Mouse (Mus musculus): ENCODE results near the gene Scamp4. TPM values are rescaled to one million over a fixed set of nuclear protein-coding genes. Genes with fewer than 3 reads are reported as not detected.
A peak's percentile ranks its signal among the peaks of the same experiment; 100 is the strongest.

Gene Scamp4
- polyA plus RNA-seq, 1 experiment from 2014 or later = 52.0 TPM

- H3K36me3 ChIP-seq = peaks cover 67% of the 10 kb centered on the region
- no peak for DNase-seq
- no peaks in the 10 kb centered on the region for H3K9me3 ChIP-seq (replicated peaks)
- 71% methylated on average over 3 of the region's 3 CpGs for WGBS (ENCODE audit: insufficient replicate concordance)
- no peak for ATAC-seq (ENCODE audit: low read depth)
- no peak overlapping the region for H3K4me2 ChIP-seq
- H3K27me3 ChIP-seq = no peaks in the 10 kb centered on the region
- H3K4me3 ChIP-seq (replicated peaks) = no peak overlapping the region
- H3K27ac ChIP-seq = no peak overlapping the region
- H3K4me1 ChIP-seq (replicated peaks) = peaks cover 29% of the 10 kb centered on the region
- H3K9ac ChIP-seq = no peak overlapping the region
Observed at GRCm38 (mm10) chr10:80613821-80614220, 11.1 kb downstream of the Scamp4 start.

- Histone ChIP-seq H3K4me3 (replicated peaks) (no peak overlapping the region), H3K27ac (no peak overlapping the region; the same call in 1 of the 2 replicates), H3K4me1 (replicated peaks) (peaks cover 28% of the 10 kb centered on the region), H3K27me3 (no peaks in the 10 kb centered on the region), H3K9me3 (replicated peaks) (no peaks in the 10 kb centered on the region), H3K36me3 (peaks cover 62% of the 10 kb centered on the region), H3K4me2 (no peak overlapping the region), H3K9ac (no peak overlapping the region)
- 82% methylated on average over 6 of the region's 6 CpGs for WGBS (ENCODE audit: insufficient replicate concordance)
- DNase-seq (no peak), ATAC-seq (ENCODE audit: low read depth) (no peak)
Observed at GRCm38 (mm10) chr10:80614351-80614750, 11.7 kb downstream of the Scamp4 start.

DNA sequence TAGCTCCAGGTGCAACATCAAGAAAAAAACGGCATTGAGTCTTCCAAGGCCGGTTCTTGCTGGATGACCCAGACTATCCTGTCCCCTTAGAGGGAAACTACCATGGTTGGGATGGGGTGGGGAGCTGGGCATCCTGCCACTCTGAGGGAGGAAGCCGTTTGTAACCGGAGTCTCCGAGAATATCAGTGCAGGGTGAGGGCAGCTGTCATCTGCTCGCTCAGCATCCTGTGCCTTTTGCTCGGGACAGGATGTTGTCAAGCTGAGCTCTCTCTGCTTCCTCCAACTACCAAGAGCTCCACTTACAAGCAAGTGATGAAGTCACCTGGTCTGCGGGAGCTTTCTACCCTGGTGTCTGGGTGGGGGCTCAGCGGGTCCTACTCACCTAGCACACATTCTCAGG, 15.5 kb downstream of the Scamp4 start:
- Histone ChIP-seq H3K4me3 (replicated peaks) (no peak overlapping the region), H3K9ac (0 out of 2 replicates have a peak overlapping the region, but pooled peaks have one; percentile 9), H3K4me2 (no peak overlapping the region), H3K27ac (no peak overlapping the region), H3K4me1 (replicated peaks) (peaks cover 34% of the 10 kb centered on the region), H3K36me3 (peaks cover 30% of the 10 kb centered on the region), H3K27me3 (no peaks in the 10 kb centered on the region), H3K9me3 (replicated peaks) (no peaks in the 10 kb centered on the region)
- 57% methylated on average over 9 of the region's 9 CpGs for WGBS (ENCODE audit: insufficient replicate concordance)
- ATAC-seq (ENCODE audit: low read depth) (no peak), DNase-seq (no peak)

DNA sequence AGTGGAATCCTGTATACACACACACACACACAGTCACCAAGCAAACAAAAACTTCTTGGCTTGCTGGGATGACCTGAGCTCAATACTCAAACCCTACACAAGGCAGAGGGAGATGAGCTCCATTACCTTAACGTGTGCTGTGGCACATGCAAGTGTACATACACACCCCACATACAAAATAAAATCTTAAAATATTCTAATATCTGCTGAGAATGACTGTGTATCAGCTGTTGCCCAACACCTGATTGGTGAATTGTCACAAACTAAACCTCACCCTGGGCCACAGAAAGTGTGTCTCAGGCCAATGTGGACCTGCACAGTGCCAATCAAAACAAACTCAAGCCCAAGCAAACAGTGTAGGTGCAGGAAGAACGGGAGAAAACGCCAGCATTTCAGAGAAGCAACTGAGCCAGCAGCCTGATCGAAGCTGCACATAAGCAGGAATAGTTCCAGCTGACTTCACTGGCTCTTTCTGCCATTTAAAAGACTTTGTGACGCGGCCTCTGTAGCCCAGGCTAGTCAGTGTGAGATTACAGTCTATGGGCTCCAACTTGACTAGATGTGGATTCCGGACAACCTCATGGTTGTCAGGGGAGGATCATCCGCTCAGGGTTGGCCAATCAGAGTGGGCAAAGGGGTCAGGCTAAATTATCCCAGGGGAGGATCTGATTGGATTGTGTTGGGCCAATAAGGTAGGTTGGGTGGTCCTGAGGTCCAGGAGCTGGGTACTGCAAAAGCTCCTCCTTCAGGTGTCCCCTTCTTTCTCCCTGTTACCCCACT, 17.0 kb downstream of the Scamp4 start:
- H3K36me3 ChIP-seq = peaks cover 16% of the 10 kb centered on the region
- WGBS (ENCODE audit: insufficient replicate concordance) = 44% methylated on average over 8 of the region's 8 CpGs
- DNase-seq = no peak
- peaks cover 49% of the 10 kb centered on the region for H3K4me1 ChIP-seq (replicated peaks)
- H3K9ac ChIP-seq = peak overlapping the region; percentile 30; the same call in 1 of the 2 replicates
- no peaks in the 10 kb centered on the region for H3K9me3 ChIP-seq (replicated peaks)
- no peaks in the 10 kb centered on the region for H3K27me3 ChIP-seq
- H3K4me2 ChIP-seq = 0 out of 2 replicates have a peak overlapping the region, but pooled peaks have one; percentile 11
- ATAC-seq (ENCODE audit: low read depth) = no peak
- peak overlapping the region; percentile 96 for H3K27ac ChIP-seq
- no peak overlapping the region for H3K4me3 ChIP-seq (replicated peaks)

DNA sequence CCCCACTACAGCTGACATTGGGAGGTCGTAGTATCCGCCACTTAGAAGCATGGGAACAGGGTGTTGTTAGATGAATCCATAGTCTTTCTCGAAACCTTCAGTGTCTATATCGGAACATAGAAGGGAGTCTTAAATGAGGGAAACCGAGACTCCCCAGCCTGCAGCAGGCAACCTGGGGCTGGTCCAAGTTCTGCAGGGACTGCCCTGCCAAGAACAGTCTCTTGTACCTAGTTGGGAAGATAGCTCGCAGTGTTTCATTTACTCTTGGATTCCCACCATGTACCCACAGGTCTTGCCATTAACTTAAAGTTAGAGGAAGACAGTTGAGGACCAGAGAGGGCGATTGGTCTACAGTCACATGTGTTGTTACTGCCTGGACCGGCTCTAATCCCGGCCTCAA, 17.7 kb downstream of the Scamp4 start:
- H3K27ac ChIP-seq = peak overlapping the region; percentile 96
- 79% methylated on average over 9 of the region's 9 CpGs for WGBS (ENCODE audit: insufficient replicate concordance)
- DNase-seq = no peak

GRCm38 (mm10) chr10:80620796-80621689, 18.4 kb downstream of the Scamp4 start:
- Histone ChIP-seq H3K36me3 (peaks cover 3% of the 10 kb centered on the region; the same call in 1 of the 2 replicates), H3K4me3 (replicated peaks) (peak overlapping the region; percentile 93), H3K4me2 (peak overlapping the region; percentile 76), H3K4me1 (replicated peaks) (peaks cover 59% of the 10 kb centered on the region), H3K27me3 (no peaks in the 10 kb centered on the region), H3K27ac (peak overlapping the region; percentile 96), H3K9ac (peak overlapping the region; percentile 65), H3K9me3 (replicated peaks) (no peaks in the 10 kb centered on the region)
- ATAC-seq (ENCODE audit: low read depth) = no peak
- DNase-seq = no peak
- 56% methylated on average over 16 of the region's 16 CpGs for WGBS (ENCODE audit: insufficient replicate concordance)

More for the DNA sequence above, 17.7 kb downstream of the Scamp4 start:
- H3K4me3 ChIP-seq (replicated peaks) = no peak overlapping the region
- H3K9ac ChIP-seq = no peak overlapping the region
- no peak for ATAC-seq (ENCODE audit: low read depth)
- peaks cover 56% of the 10 kb centered on the region for H3K4me1 ChIP-seq (replicated peaks)
- no peaks in the 10 kb centered on the region for H3K27me3 ChIP-seq
- peaks cover 9% of the 10 kb centered on the region for H3K36me3 ChIP-seq
- no peak overlapping the region for H3K4me2 ChIP-seq
- H3K9me3 ChIP-seq (replicated peaks) = no peaks in the 10 kb centered on the region

- no peaks in the 10 kb centered on the region for H3K9me3 ChIP-seq (replicated peaks)
- peak overlapping the region; percentile 76 for H3K4me2 ChIP-seq
- ATAC-seq (ENCODE audit: low read depth) = no peak
- WGBS (ENCODE audit: insufficient replicate concordance) = 1% methylated on average over 9 of the region's 9 CpGs
- no peak for DNase-seq
- H3K4me3 ChIP-seq (replicated peaks) = peak overlapping the region; percentile 93
- no peaks in the 10 kb centered on the region for H3K36me3 ChIP-seq
- H3K27ac ChIP-seq = peak overlapping the region; percentile 96
- H3K9ac ChIP-seq = peak overlapping the region; percentile 65
- peaks cover 65% of the 10 kb centered on the region for H3K4me1 ChIP-seq (replicated peaks)
- no peaks in the 10 kb centered on the region for H3K27me3 ChIP-seq
Observed at GRCm38 (mm10) chr10:80621690-80621939, 18.9 kb downstream of the Scamp4 start.

DNA sequence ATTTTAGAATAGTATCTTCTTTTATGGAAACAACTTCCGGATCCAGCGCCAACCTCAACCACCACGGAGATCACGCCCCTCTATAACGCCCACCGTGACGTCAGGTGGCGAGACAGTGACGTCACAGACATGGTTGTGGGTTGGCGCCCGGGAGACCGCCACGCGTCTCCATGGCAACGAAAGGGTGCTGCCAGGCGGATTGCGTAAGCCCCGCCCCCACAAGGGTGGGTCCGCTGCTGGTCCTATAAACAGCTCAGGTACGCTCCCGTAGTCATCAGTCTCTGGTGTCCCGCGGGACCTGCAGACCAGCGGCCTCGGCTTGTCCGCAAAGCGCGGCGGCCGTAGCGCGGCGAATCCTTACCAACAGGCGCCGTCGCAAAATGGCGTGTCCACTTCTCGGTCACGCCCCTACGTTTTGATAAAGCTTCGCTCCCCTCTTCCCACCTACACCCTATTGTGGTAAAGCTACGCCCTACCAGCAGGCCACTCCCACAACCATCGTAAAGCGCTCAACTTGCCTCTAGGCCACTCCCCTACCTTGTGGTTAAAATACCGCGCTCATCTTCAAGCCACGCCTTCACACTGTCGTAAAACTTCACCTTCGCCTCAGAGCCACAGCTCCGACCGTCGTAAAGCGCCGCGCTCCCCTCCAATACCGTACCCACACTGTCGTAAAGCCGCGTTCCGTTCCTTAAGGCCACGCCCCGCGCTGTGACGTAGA, 19.4 kb downstream of the Scamp4 start:
- ATAC-seq (ENCODE audit: low read depth) = peak; percentile 89
- peaks cover 66% of the 10 kb centered on the region for H3K4me1 ChIP-seq (replicated peaks)
- peak overlapping the region; percentile 93 for H3K4me3 ChIP-seq (replicated peaks)
- no peaks in the 10 kb centered on the region for H3K36me3 ChIP-seq
- H3K27ac ChIP-seq = peak overlapping the region; percentile 96
- peak; percentile 98 for DNase-seq
- H3K9ac ChIP-seq = peak overlapping the region; percentile 65
- WGBS (ENCODE audit: insufficient replicate concordance) = under 1% methylated on average over 64 of the region's 64 CpGs
- H3K27me3 ChIP-seq = no peaks in the 10 kb centered on the region
- peak overlapping the region; percentile 98 for H3K4me2 ChIP-seq
- no peaks in the 10 kb centered on the region for H3K9me3 ChIP-seq (replicated peaks)

DNA sequence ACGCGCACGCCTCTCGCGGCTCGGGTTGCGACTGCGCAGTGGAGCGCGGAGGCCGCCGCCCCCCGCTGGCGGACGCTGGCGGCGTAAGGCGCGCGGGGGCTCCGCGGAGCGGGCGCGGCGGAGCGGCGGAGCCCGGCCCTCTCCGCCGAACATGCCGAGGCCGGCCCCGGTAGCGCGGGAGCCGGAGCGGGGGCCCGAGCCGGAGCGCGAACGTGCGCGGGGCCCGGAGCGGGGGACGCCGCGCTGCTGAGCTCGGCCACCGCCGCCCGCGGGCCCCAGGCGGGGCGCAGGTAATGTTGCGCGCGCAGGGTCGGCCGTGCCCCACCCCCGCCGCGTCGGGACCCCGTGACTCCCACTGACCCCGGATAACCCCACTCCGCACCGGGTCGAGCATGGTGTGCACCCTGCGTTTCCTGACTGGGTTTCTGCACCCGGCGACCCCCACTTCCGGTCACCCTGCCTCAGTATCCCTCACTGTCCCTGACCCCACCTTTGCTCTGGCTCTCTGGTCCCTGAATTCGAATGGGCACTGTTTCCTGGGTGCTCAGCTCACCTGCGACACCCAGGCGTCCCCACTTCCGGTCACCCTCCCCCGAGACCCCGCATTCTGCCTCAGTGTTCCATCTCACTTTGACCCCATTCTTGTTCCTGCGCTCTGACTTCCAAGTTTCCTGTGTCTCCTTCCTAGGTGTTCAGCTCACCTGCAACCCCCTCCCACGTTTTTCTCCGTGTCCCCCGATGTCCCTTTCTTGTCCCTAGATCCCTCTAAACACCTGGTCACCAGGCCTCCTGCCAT, 20.2 kb downstream of the Scamp4 start, which contains the start of gene Csnk1g2:
Csnk1g2 (plus strand) TSS at position 178 of the 796 bp plus-strand sequence.
- DNase-seq (no peak), ATAC-seq (ENCODE audit: low read depth) (peak; percentile 11)
- H3K27ac ChIP-seq = peak within 1 kb of the TSS; percentile 96
- peak within 1 kb of the TSS; percentile 93 for H3K4me3 ChIP-seq (replicated peaks)
- WGBS (ENCODE audit: insufficient replicate concordance) = under 1% methylated on average over 85 of the region's 85 CpGs
- no peaks in the 10 kb centered on the region for H3K27me3 ChIP-seq
- H3K36me3 ChIP-seq = no peaks in the 10 kb centered on the region
- H3K9ac ChIP-seq = peak within 1 kb of the TSS; percentile 96
- peaks cover 72% of the 10 kb centered on the region for H3K4me1 ChIP-seq (replicated peaks)
- H3K9me3 ChIP-seq (replicated peaks) = no peaks in the 10 kb centered on the region
- H3K4me2 ChIP-seq = peak within 1 kb of the TSS; percentile 98

GRCm38 (mm10) chr10:80623457-80624191, 21.0 kb downstream of the Scamp4 start:
- peak overlapping the region; percentile 93 for H3K4me3 ChIP-seq (replicated peaks)
- DNase-seq (peak; percentile 48), ATAC-seq (ENCODE audit: low read depth) (no peak)
- peak overlapping the region; percentile 92 for H3K27ac ChIP-seq
- peaks cover 74% of the 10 kb centered on the region for H3K4me1 ChIP-seq (replicated peaks)
- peak overlapping the region; percentile 96 for H3K9ac ChIP-seq
- H3K4me2 ChIP-seq = peak overlapping the region; percentile 98
- H3K36me3 ChIP-seq = no peaks in the 10 kb centered on the region
- H3K27me3 ChIP-seq = no peaks in the 10 kb centered on the region
- 13% methylated on average over 15 of the region's 15 CpGs for WGBS (ENCODE audit: insufficient replicate concordance)
- no peaks in the 10 kb centered on the region for H3K9me3 ChIP-seq (replicated peaks)
